Mouse (Mus musculus) lung, adult 2 months (tissue): ENCODE data around the gene Tnr. TPM values are rescaled to one million over a fixed set of nuclear protein-coding genes. Genes with fewer than 3 reads are reported as not detected.

Experiments used
- DNase-seq: peaks from one replicate; pipeline ENCODE4 v3.0.0; 2022
- H3K4me1 ChIP-seq: fragments of 200-500 bp; 2 replicates; pipeline ENCODE4 v1.6.1; 2011; ENCODE audit warnings: low read length; ENCODE audit not compliant: control insufficient read depth, insufficient read depth
- H3K4me3 ChIP-seq: fragments of 200-500 bp; replicated peaks from 2 replicates; pipeline ENCODE3; 2011; ENCODE audit warnings: low read depth, mild to moderate bottlenecking, control low read depth, low read length; ENCODE audit errors: extremely low read depth
- CTCF ChIP-seq: fragments of 200-500 bp; IDR thresholded peaks from 2 replicates; pipeline ENCODE4 v1.5.1; 2011; ENCODE audit warnings: mild to moderate bottlenecking, low read length, control low read depth; ENCODE audit not compliant: insufficient read depth
- POLR2A ChIP-seq: fragments of 200-500 bp; IDR thresholded peaks from 2 replicates; pipeline ENCODE4 v1.6.1; 2011; ENCODE audit warnings: low read depth, mild to moderate bottlenecking, control low read depth, low read length, borderline replicate concordance; ENCODE audit errors: extremely low read depth
- WGBS: fragments of 180-500 bp; shearing (Covaris S2); methylation state at CpG from one replicate; pipeline ENCODE4 v1.1.7; 2018; 5-methylcytosine and 5-hydroxymethylcytosine counted together
- polyA plus RNA-seq: library from polyadenylated mRNA; depleted of rRNA; stranded (reverse); fragments of >200 nt; gene quantifications from 2 replicates; pipeline ENCODE4 v1.2.3, GENCODE M21; 2012

The Tnr gene
- polyA plus RNA-seq, 1 experiment, result 0.12 TPM

- Histone ChIP-seq H3K4me3 (no peak overlapping the region), H3K4me1 (no peaks in the 10 kb centered on the region)
- no peak for TF ChIP-seq POLR2A
- TF ChIP-seq CTCF, result no peak
- WGBS, result 63% methylated on average over 3 of the region's 3 CpGs
- DNase-seq, result no peak
Observed at GRCm38 (mm10) chr1:159895094-159895493, 371.5 kb downstream of the Tnr start.

- DNase-seq, result no peak
- 49% methylated on average over 3 of the region's 3 CpGs for WGBS
- no peak overlapping the region for H3K4me3 ChIP-seq
- TF ChIP-seq POLR2A (no peak), CTCF (no peak)
- H3K4me1 ChIP-seq, result no peaks in the 10 kb centered on the region
Observed at GRCm38 (mm10) chr1:159899991-159900390, 376.4 kb downstream of the Tnr start.

GRCm38 (mm10) chr1:159900639-159901038 is 377.1 kb downstream of the Tnr start:
- no peak for TF ChIP-seq POLR2A
- TF ChIP-seq CTCF, result no peak
- no peak for DNase-seq
- Histone ChIP-seq H3K4me3 (no peak overlapping the region), H3K4me1 (no peaks in the 10 kb centered on the region)
- WGBS, result 48% methylated on average over 3 of the region's 3 CpGs

GRCm38 (mm10) chr1:159901366-159902119 is 378.0 kb downstream of the Tnr start:
- H3K4me1 ChIP-seq, result no peaks in the 10 kb centered on the region
- no peak overlapping the region for H3K4me3 ChIP-seq
- WGBS, result 88% methylated on average over 6 of the region's 7 CpGs
- DNase-seq, result no peak
- no peak for TF ChIP-seq CTCF
- no peak for TF ChIP-seq POLR2A

- WGBS, result 91% methylated on average over 4 of the region's 4 CpGs
- no peaks in the 10 kb centered on the region for H3K4me1 ChIP-seq
- H3K4me3 ChIP-seq, result no peak overlapping the region
- TF ChIP-seq POLR2A (no peak), CTCF (no peak)
- no peak for DNase-seq
Observed at GRCm38 (mm10) chr1:159902120-159902497, 378.5 kb downstream of the Tnr start.

GRCm38 (mm10) chr1:159911006-159911405 is 387.4 kb downstream of the Tnr start:
- Histone ChIP-seq H3K4me3 (no peak overlapping the region), H3K4me1 (no peaks in the 10 kb centered on the region)
- TF ChIP-seq POLR2A (no peak), CTCF (peak; percentile 77)
- peak; percentile 57 for DNase-seq
- 16% methylated on average over 5 of the region's 5 CpGs for WGBS

GRCm38 (mm10) chr1:159914726-159915125 is 391.2 kb downstream of the Tnr start:
- TF ChIP-seq POLR2A (no peak), CTCF (no peak)
- Histone ChIP-seq H3K4me3 (no peak overlapping the region), H3K4me1 (no peaks in the 10 kb centered on the region)
- no peak for DNase-seq

- no peak overlapping the region for H3K4me3 ChIP-seq
- WGBS, result 74% methylated on average over 2 of the region's 2 CpGs
- DNase-seq, result no peak
- peaks cover 11% of the 10 kb centered on the region for H3K4me1 ChIP-seq
- TF ChIP-seq CTCF (no peak), POLR2A (no peak)
Observed at GRCm38 (mm10) chr1:159920571-159920970, 397.0 kb downstream of the Tnr start.

- TF ChIP-seq CTCF (no peak), POLR2A (no peak)
- Histone ChIP-seq H3K4me3 (no peak overlapping the region), H3K4me1 (peaks cover 11% of the 10 kb centered on the region)
- 60% methylated on average over 7 of the region's 7 CpGs for WGBS
- DNase-seq, result no peak
Observed at GRCm38 (mm10) chr1:159923010-159923409, 399.4 kb downstream of the Tnr start.

GRCm38 (mm10) chr1:159924105-159924504 is 400.5 kb downstream of the Tnr start:
- WGBS, result 38% methylated on average over 4 of the region's 4 CpGs
- peak; percentile 23 for DNase-seq
- TF ChIP-seq CTCF (no peak), POLR2A (no peak)

More at GRCm38 (mm10) chr1:159924105-159924504, 400.5 kb downstream of the Tnr start:
- no peak overlapping the region for H3K4me3 ChIP-seq
- H3K4me1 ChIP-seq, result peaks cover 13% of the 10 kb centered on the region
